Mouse (Mus musculus) MEL (cell line): ENCODE results near the gene Lemd1. TPM values are rescaled to one million over a fixed set of nuclear protein-coding genes. Genes with fewer than 3 reads are reported as not detected.

ENCODE experiments used
- DNase-seq: peaks from one replicate; pipeline ENCODE4 v3.0.0; 2011; ENCODE audit warnings: low read depth, low spot score
- H3K27ac ChIP-seq: 2 replicates; pipeline ENCODE4 v1.5.1; 2012; ENCODE audit warnings: low read depth, mild to moderate bottlenecking, control low read depth, low read length, moderate library complexity; ENCODE audit not compliant: control insufficient read depth
- H3K27me3 ChIP-seq, 2 experiments: fragments of 150-350 bp in 1 of 2; sonication (generic) in 1 of 2; 2 replicates each; pipeline ENCODE4 v1.6.1; 2012; ENCODE audit warnings: low read length in 2 of 2, mild to moderate bottlenecking in 2 of 2, improper control_type of control experiment in 1 of 2, moderate library complexity in 1 of 2; ENCODE audit not compliant: insufficient read depth in 2 of 2, control insufficient read depth in 1 of 2
- H3K36me3 ChIP-seq, 2 experiments: 2 replicates each; pipeline ENCODE4 v1.6.1; 2012 to 2014; ENCODE audit warnings: low read length in 2 of 2, improper control_type of control experiment in 1 of 2, inconsistent platforms in 1 of 2, mild to moderate bottlenecking in 1 of 2; ENCODE audit not compliant: insufficient read depth in 2 of 2, control insufficient read depth in 1 of 2
- H3K4me1 ChIP-seq, 2 experiments: fragments of 150-350 bp in 1 of 2; sonication (generic) in 1 of 2; 2 replicates each; pipeline ENCODE4 v1.6.1; 2012; ENCODE audit warnings: low read length in 2 of 2, improper control_type of control experiment in 1 of 2, mild to moderate bottlenecking in 1 of 2; ENCODE audit not compliant: insufficient read depth in 2 of 2, control insufficient read depth in 1 of 2
- H3K4me3 ChIP-seq, 2 experiments: fragments of 150-350 bp in 1 of 2; sonication (generic) in 1 of 2; 2 replicates each; pipeline ENCODE4 v1.5.1; 2012; ENCODE audit warnings: low read depth in 2 of 2, low read length in 2 of 2, mild to moderate bottlenecking in 2 of 2, moderate library complexity in 2 of 2, control low read depth in 1 of 2, improper control_type of control experiment in 1 of 2; ENCODE audit not compliant: control insufficient read depth in 1 of 2, insufficient read depth in 1 of 2
- H3K79me2 ChIP-seq: 2 replicates; pipeline ENCODE4 v1.6.1; 2012; ENCODE audit warnings: mild to moderate bottlenecking, low read length, moderate library complexity; ENCODE audit not compliant: control insufficient read depth, poor library complexity, insufficient read depth
- H3K9ac ChIP-seq: 2 replicates; pipeline ENCODE4 v1.6.1; 2012; ENCODE audit warnings: low read depth, mild to moderate bottlenecking, control low read depth, low read length, moderate library complexity; ENCODE audit not compliant: control insufficient read depth, poor library complexity, severe bottlenecking
- H3K9me3 ChIP-seq: fragments of 150-350 bp; sonication (generic); replicated peaks from 2 replicates; pipeline ENCODE4 v1.6.1; 2012; ENCODE audit warnings: mild to moderate bottlenecking, low read length, improper control_type of control experiment, moderate library complexity; ENCODE audit not compliant: insufficient read depth
- BHLHE40 ChIP-seq: IDR thresholded peaks from 2 replicates; pipeline ENCODE4 v1.6.1; 2012; ENCODE audit warnings: low read depth, mild to moderate bottlenecking, inconsistent platforms, low read length, improper control_type of control experiment, borderline replicate concordance
- CTCF ChIP-seq, 3 experiments: IDR thresholded peaks in 2 of 3; conservative IDR thresholded peaks in 1 of 3; 2 replicates each; pipeline ENCODE4 v1.5.1; 2011 to 2012; ENCODE audit warnings: low read length in 3 of 3, low read depth in 2 of 3, mild to moderate bottlenecking in 2 of 3, improper control_type of control experiment in 1 of 3, inconsistent platforms in 1 of 3, mixed read lengths in 1 of 3, moderate library complexity in 1 of 3; ENCODE audit not compliant: control insufficient read depth in 1 of 3, insufficient read depth in 1 of 3, poor library complexity in 1 of 3, severe bottlenecking in 1 of 3
- E2F4 ChIP-seq: IDR thresholded peaks from 2 replicates; pipeline ENCODE4 v1.6.1; 2011; ENCODE audit warnings: low read depth, low read length, improper control_type of control experiment, borderline replicate concordance
- EP300 ChIP-seq, 2 experiments: IDR thresholded peaks; 2 replicates each; pipeline ENCODE4 v1.6.1; 2011; ENCODE audit warnings: improper control_type of control experiment in 2 of 2, low read length in 2 of 2, low read depth in 1 of 2, mild to moderate bottlenecking in 1 of 2
- ETS1 ChIP-seq: IDR thresholded peaks from 2 replicates; pipeline ENCODE4 v1.6.1; 2012; ENCODE audit warnings: low read depth, mild to moderate bottlenecking, inconsistent platforms, low read length, improper control_type of control experiment, moderate library complexity
- GATA1 ChIP-seq: IDR thresholded peaks from 2 replicates; pipeline ENCODE4 v1.6.1; 2011; ENCODE audit warnings: low read depth, low read length, improper control_type of control experiment
- HCFC1 ChIP-seq: IDR thresholded peaks from 2 replicates; pipeline ENCODE4 v1.6.1; 2012; ENCODE audit warnings: low read depth, mild to moderate bottlenecking, inconsistent platforms, low read length, improper control_type of control experiment, moderate library complexity
- JUND ChIP-seq: IDR thresholded peaks from 2 replicates; pipeline ENCODE4 v1.6.1; 2011; ENCODE audit warnings: low read depth, mild to moderate bottlenecking, improper control_type of control experiment, low read length
- KAT2A ChIP-seq: conservative IDR thresholded peaks from 2 replicates; pipeline ENCODE4 v1.6.1; 2012; ENCODE audit warnings: low read depth, low read length, improper control_type of control experiment, inconsistent platforms
- MAX ChIP-seq: IDR thresholded peaks from 2 replicates; pipeline ENCODE4 v1.6.1; 2011; ENCODE audit warnings: low read length, improper control_type of control experiment
- MEF2A ChIP-seq: IDR thresholded peaks from 2 replicates; pipeline ENCODE4 v1.6.1; 2014; ENCODE audit warnings: low read depth, mild to moderate bottlenecking, inconsistent platforms, low read length, improper control_type of control experiment; ENCODE audit not compliant: poor library complexity, insufficient replicate concordance, severe bottlenecking; ENCODE audit errors: extremely low read depth
- MYC ChIP-seq: IDR thresholded peaks from 2 replicates; pipeline ENCODE4 v1.6.1; 2011; ENCODE audit warnings: low read depth, mild to moderate bottlenecking, low read length, improper control_type of control experiment, moderate library complexity
- NELFE ChIP-seq: IDR thresholded peaks from 2 replicates; pipeline ENCODE4 v1.6.1; 2011; ENCODE audit warnings: low read depth, low read length, improper control_type of control experiment
- POLR2A ChIP-seq, 2 experiments: IDR thresholded peaks; 2 replicates each; pipeline ENCODE4 v1.6.1; 2011 to 2012; ENCODE audit warnings: low read length in 2 of 2, mild to moderate bottlenecking in 2 of 2, control low read depth in 1 of 2, improper control_type of control experiment in 1 of 2, low read depth in 1 of 2, moderate library complexity in 1 of 2; ENCODE audit not compliant: control insufficient read depth in 1 of 2, insufficient read depth in 1 of 2, poor library complexity in 1 of 2
- RAD21 ChIP-seq: IDR thresholded peaks from 2 replicates; pipeline ENCODE4 v1.6.1; 2011; ENCODE audit warnings: mild to moderate bottlenecking, low read depth, low read length, improper control_type of control experiment
- RCOR1 ChIP-seq: IDR thresholded peaks from 2 replicates; pipeline ENCODE4 v1.6.1; 2012; ENCODE audit warnings: low read depth, mild to moderate bottlenecking, inconsistent platforms, low read length, improper control_type of control experiment
- SIN3A ChIP-seq: IDR thresholded peaks from 2 replicates; pipeline ENCODE4 v1.6.1; 2012; ENCODE audit warnings: low read length, improper control_type of control experiment, inconsistent platforms
- SMC3 ChIP-seq: IDR thresholded peaks from 2 replicates; pipeline ENCODE4 v1.6.1; 2011; ENCODE audit warnings: low read depth, low read length, improper control_type of control experiment
- USF1 ChIP-seq: IDR thresholded peaks from 2 replicates; pipeline ENCODE4 v1.6.1; 2014; ENCODE audit warnings: low read depth, mild to moderate bottlenecking, inconsistent platforms, low read length, improper control_type of control experiment, moderate library complexity
- ZC3H11A ChIP-seq: IDR thresholded peaks from 2 replicates; pipeline ENCODE4 v1.6.1; 2012; ENCODE audit warnings: low read depth, mild to moderate bottlenecking, inconsistent platforms, low read length, improper control_type of control experiment
- ZMIZ1 ChIP-seq: IDR thresholded peaks from 2 replicates; pipeline ENCODE4 v1.6.1; 2012; ENCODE audit warnings: low read depth, mild to moderate bottlenecking, inconsistent platforms, low read length, improper control_type of control experiment, moderate library complexity
- polyA plus RNA-seq, 2 experiments: library from polyadenylated mRNA; stranded (reverse) in 1 of 2; unstranded in 1 of 2; fragments of >175 nt in 1 of 2; fragments of >200 nt in 1 of 2; gene quantifications; 2 replicates each; pipeline versions ENCODE4 v1.2.1 to v1.2.4; 2012; ENCODE audit warnings: low replicate concordance in 2 of 2, low read depth in 1 of 2; ENCODE audit not compliant: insufficient read length in 2 of 2, insufficient read depth in 1 of 2, missing spikeins in 1 of 2
- total RNA-seq: library from RNA; depleted of rRNA; stranded (reverse); fragments of 300-350 nt; gene quantifications from 2 replicates; pipeline ENCODE4 v1.2.3, GENCODE M21; 2012

Lemd1 gene
- total and polyA plus RNA-seq, 3 experiments = not detected

- TF ChIP-seq ETS1 = no peak
- TF ChIP-seq MAX = no peak
- TF ChIP-seq POLR2A (IDR thresholded peaks at IDR 0.05; ENCODE audit: control insufficient read depth in 1 of 2, insufficient read depth in 1 of 2, low read depth in 1 of 2, low read length in 2 of 2, poor library complexity in 1 of 2) = no peak
- TF ChIP-seq RAD21 = peak; percentile 36
- TF ChIP-seq BHLHE40 = no peak
- TF ChIP-seq MEF2A = no peak
- TF ChIP-seq ZC3H11A = peak; percentile 7; the same call in 1 of the 2 replicates
- no peak for TF ChIP-seq KAT2A
- TF ChIP-seq GATA1 = no peak
- peak; percentile 45; the same call in 1 of the 2 replicates for TF ChIP-seq JUND
- no peak for TF ChIP-seq MYC
- TF ChIP-seq RCOR1 = no peak
- TF ChIP-seq NELFE = no peak
- TF ChIP-seq E2F4 = no peak
These were observed 63.2 kb downstream of the Lemd1 start (continued) for GRCm38 (mm10) chr1:132254467-132254866.

- H3K4me1 ChIP-seq = peaks cover 0 to 6% of the 10 kb centered on the region in 2 experiments; a peak in 2 of 4 replicates
- no peak for DNase-seq
- H3K27me3 ChIP-seq = peaks cover 0 to 2% of the 10 kb centered on the region in 2 experiments; a peak in 1 of 4 replicates
- H3K9ac ChIP-seq = no peak overlapping the region
- H3K79me2 ChIP-seq = no peaks in the 10 kb centered on the region
- TF ChIP-seq ZMIZ1 (no peak), HCFC1 (no peak), USF1 (no peak), SIN3A (no peak), RCOR1 (no peak), EP300 (IDR thresholded peaks at IDR 0.05; ENCODE audit: low read depth in 1 of 2, low read length in 2 of 2) (no peak), NELFE (no peak), MYC (no peak)
- TF ChIP-seq, all 39 proteins: peak for 0
- Histone ChIP-seq H3K4me3 (no peak overlapping the region), H3K27ac (no peak overlapping the region), H3K9me3 (no peaks in the 10 kb centered on the region), H3K36me3 (peaks cover 0 to 4% of the 10 kb centered on the region in 2 experiments; a peak in 2 of 4 replicates)
These were observed 69.1 kb downstream of the Lemd1 start for GRCm38 (mm10) chr1:132260331-132260730.

GRCm38 (mm10) chr1:132261058-132261457 lies 69.8 kb downstream of the Lemd1 start:
- TF ChIP-seq EP300 (IDR thresholded peaks at IDR 0.05; ENCODE audit: low read depth in 1 of 2, low read length in 2 of 2) = no peak
- TF ChIP-seq CTCF (IDR thresholded peaks at IDR 0.05 in 2 of 3, conservative IDR thresholded peaks at IDR 0.05 in 1 of 3; ENCODE audit: control insufficient read depth in 1 of 3, insufficient read depth in 1 of 3, low read depth in 2 of 3, low read length in 3 of 3, poor library complexity in 1 of 3, severe bottlenecking in 1 of 3) = peak; percentile 49 to 77 (median 68)
- peak; percentile 27; the same call in 1 of the 2 replicates for TF ChIP-seq GATA1
- TF ChIP-seq RCOR1 = no peak
- peak; percentile 66 for TF ChIP-seq SMC3
- peak; percentile 38 for TF ChIP-seq RAD21
- peak; percentile 66 for DNase-seq
- H3K27me3 ChIP-seq = peaks cover 0 to 2% of the 10 kb centered on the region in 2 experiments; a peak in 1 of 4 replicates
- no peaks in the 10 kb centered on the region for H3K9me3 ChIP-seq
- no peak overlapping the region for H3K4me3 ChIP-seq
- peaks cover 0 to 6% of the 10 kb centered on the region in 2 experiments; a peak in 2 of 4 replicates for H3K4me1 ChIP-seq
- no peak overlapping the region for H3K9ac ChIP-seq
- H3K79me2 ChIP-seq = no peaks in the 10 kb centered on the region
- H3K36me3 ChIP-seq = peaks cover 0 to 4% of the 10 kb centered on the region in 2 experiments; a peak in 2 of 4 replicates
- H3K27ac ChIP-seq = no peak overlapping the region
